Mouse (Mus musculus) cerebellum, adult (tissue): ENCODE data around the gene 1700029J07Rik.

ENCODE experiments used
- ATAC-seq: cut with Nextera tagmentation; 2 replicates; pipeline ENCODE4 v1.9.2; 2017; ENCODE audit warnings: mild to moderate bottlenecking, moderate library complexity, mixed read lengths; ENCODE audit not compliant: insufficient number of reproducible peaks, low FRiP score, low TSS enrichment

The 1700029J07Rik gene

GRCm38 (mm10) chr8:45970894-45971293, 4.2 kb downstream of the 1700029J07Rik start:
- no peak for ATAC-seq

- ATAC-seq, result no peak
Measured at GRCm38 (mm10) chr8:45950622-45951021, 24.4 kb downstream of the 1700029J07Rik start.

- no peak for ATAC-seq
Measured at GRCm38 (mm10) chr8:45946283-45946682, 28.8 kb downstream of the 1700029J07Rik start.

GRCm38 (mm10) chr8:45936986-45937385, 38.1 kb downstream of the 1700029J07Rik start:
- ATAC-seq, result no peak

- peak; percentile 82 for ATAC-seq
Measured at GRCm38 (mm10) chr8:45934582-45935014, 40.5 kb downstream of the 1700029J07Rik start, which contains the start of gene Ccdc110. Gene Ccdc110, plus strand, starts transcription at chr8:45934619.

- ATAC-seq, result no peak
Measured at GRCm38 (mm10) chr8:45922116-45922515, 52.9 kb downstream of the 1700029J07Rik start.

GRCm38 (mm10) chr8:45920392-45920791, 54.7 kb downstream of the 1700029J07Rik start:
- ATAC-seq, result no peak

GRCm38 (mm10) chr8:45918891-45919290, 56.2 kb downstream of the 1700029J07Rik start:
- no peak for ATAC-seq

- no peak for ATAC-seq
Measured at GRCm38 (mm10) chr8:45917040-45917679, 57.9 kb downstream of the 1700029J07Rik start.

- no peak for ATAC-seq
Measured at GRCm38 (mm10) chr8:45916496-45916895, 58.6 kb downstream of the 1700029J07Rik start.

- no peak for ATAC-seq
Measured at GRCm38 (mm10) chr8:45913707-45914106, 61.3 kb downstream of the 1700029J07Rik start.

- no peak for ATAC-seq
Measured at GRCm38 (mm10) chr8:45906251-45906619, 68.8 kb downstream of the 1700029J07Rik start.

GRCm38 (mm10) chr8:45905591-45906250, 69.3 kb downstream of the 1700029J07Rik start:
- no peak for ATAC-seq

- ATAC-seq, result no peak
Measured at GRCm38 (mm10) chr8:45903659-45904058, 71.4 kb downstream of the 1700029J07Rik start.
